Mouse (Mus musculus) MEL (cell line): ENCODE results near the gene Cmklr1. TPM values are rescaled to one million over a fixed set of nuclear protein-coding genes. Genes with fewer than 3 reads are reported as not detected.

Source experiments
- DNase-seq: peaks from one replicate; pipeline ENCODE4 v3.0.0; 2011; ENCODE audit warnings: low read depth, low spot score
- H3K27ac ChIP-seq: 2 replicates; pipeline ENCODE4 v1.5.1; 2012; ENCODE audit warnings: low read depth, mild to moderate bottlenecking, control low read depth, low read length, moderate library complexity; ENCODE audit not compliant: control insufficient read depth
- H3K27me3 ChIP-seq, 2 experiments: fragments of 150-350 bp in 1 of 2; sonication (generic) in 1 of 2; 2 replicates each; pipeline ENCODE4 v1.6.1; 2012; ENCODE audit warnings: low read length in 2 of 2, mild to moderate bottlenecking in 2 of 2, improper control_type of control experiment in 1 of 2, moderate library complexity in 1 of 2; ENCODE audit not compliant: insufficient read depth in 2 of 2, control insufficient read depth in 1 of 2
- H3K36me3 ChIP-seq, 2 experiments: 2 replicates each; pipeline ENCODE4 v1.6.1; 2012 to 2014; ENCODE audit warnings: low read length in 2 of 2, improper control_type of control experiment in 1 of 2, inconsistent platforms in 1 of 2, mild to moderate bottlenecking in 1 of 2; ENCODE audit not compliant: insufficient read depth in 2 of 2, control insufficient read depth in 1 of 2
- H3K4me1 ChIP-seq, 2 experiments: fragments of 150-350 bp in 1 of 2; sonication (generic) in 1 of 2; 2 replicates each; pipeline ENCODE4 v1.6.1; 2012; ENCODE audit warnings: low read length in 2 of 2, improper control_type of control experiment in 1 of 2, mild to moderate bottlenecking in 1 of 2; ENCODE audit not compliant: insufficient read depth in 2 of 2, control insufficient read depth in 1 of 2
- H3K4me3 ChIP-seq, 2 experiments: fragments of 150-350 bp in 1 of 2; sonication (generic) in 1 of 2; 2 replicates each; pipeline ENCODE4 v1.5.1; 2012; ENCODE audit warnings: low read depth in 2 of 2, low read length in 2 of 2, mild to moderate bottlenecking in 2 of 2, moderate library complexity in 2 of 2, control low read depth in 1 of 2, improper control_type of control experiment in 1 of 2; ENCODE audit not compliant: control insufficient read depth in 1 of 2, insufficient read depth in 1 of 2
- H3K79me2 ChIP-seq: 2 replicates; pipeline ENCODE4 v1.6.1; 2012; ENCODE audit warnings: mild to moderate bottlenecking, low read length, moderate library complexity; ENCODE audit not compliant: control insufficient read depth, poor library complexity, insufficient read depth
- H3K9ac ChIP-seq: 2 replicates; pipeline ENCODE4 v1.6.1; 2012; ENCODE audit warnings: low read depth, mild to moderate bottlenecking, control low read depth, low read length, moderate library complexity; ENCODE audit not compliant: control insufficient read depth, poor library complexity, severe bottlenecking
- H3K9me3 ChIP-seq: fragments of 150-350 bp; sonication (generic); replicated peaks from 2 replicates; pipeline ENCODE4 v1.6.1; 2012; ENCODE audit warnings: mild to moderate bottlenecking, low read length, improper control_type of control experiment, moderate library complexity; ENCODE audit not compliant: insufficient read depth
- BHLHE40 ChIP-seq: IDR thresholded peaks from 2 replicates; pipeline ENCODE4 v1.6.1; 2012; ENCODE audit warnings: low read depth, mild to moderate bottlenecking, inconsistent platforms, low read length, improper control_type of control experiment, borderline replicate concordance
- CHD2 ChIP-seq: IDR thresholded peaks from 2 replicates; pipeline ENCODE4 v1.6.1; 2011; ENCODE audit warnings: low read length, improper control_type of control experiment
- CTCF ChIP-seq, 3 experiments: IDR thresholded peaks in 2 of 3; conservative IDR thresholded peaks in 1 of 3; 2 replicates each; pipeline ENCODE4 v1.5.1; 2011 to 2012; ENCODE audit warnings: low read length in 3 of 3, low read depth in 2 of 3, mild to moderate bottlenecking in 2 of 3, improper control_type of control experiment in 1 of 3, inconsistent platforms in 1 of 3, mixed read lengths in 1 of 3, moderate library complexity in 1 of 3; ENCODE audit not compliant: control insufficient read depth in 1 of 3, insufficient read depth in 1 of 3, poor library complexity in 1 of 3, severe bottlenecking in 1 of 3
- ETS1 ChIP-seq: IDR thresholded peaks from 2 replicates; pipeline ENCODE4 v1.6.1; 2012; ENCODE audit warnings: low read depth, mild to moderate bottlenecking, inconsistent platforms, low read length, improper control_type of control experiment, moderate library complexity
- GABPA ChIP-seq: IDR thresholded peaks from 2 replicates; pipeline ENCODE4 v1.6.1; 2012; ENCODE audit warnings: low read depth, mild to moderate bottlenecking, inconsistent platforms, low read length, improper control_type of control experiment, moderate library complexity
- HCFC1 ChIP-seq: IDR thresholded peaks from 2 replicates; pipeline ENCODE4 v1.6.1; 2012; ENCODE audit warnings: low read depth, mild to moderate bottlenecking, inconsistent platforms, low read length, improper control_type of control experiment, moderate library complexity
- KAT2A ChIP-seq: conservative IDR thresholded peaks from 2 replicates; pipeline ENCODE4 v1.6.1; 2012; ENCODE audit warnings: low read depth, low read length, improper control_type of control experiment, inconsistent platforms
- MAX ChIP-seq: IDR thresholded peaks from 2 replicates; pipeline ENCODE4 v1.6.1; 2011; ENCODE audit warnings: low read length, improper control_type of control experiment
- MEF2A ChIP-seq: IDR thresholded peaks from 2 replicates; pipeline ENCODE4 v1.6.1; 2014; ENCODE audit warnings: low read depth, mild to moderate bottlenecking, inconsistent platforms, low read length, improper control_type of control experiment; ENCODE audit not compliant: poor library complexity, insufficient replicate concordance, severe bottlenecking; ENCODE audit errors: extremely low read depth
- MYC ChIP-seq: IDR thresholded peaks from 2 replicates; pipeline ENCODE4 v1.6.1; 2011; ENCODE audit warnings: low read depth, mild to moderate bottlenecking, low read length, improper control_type of control experiment, moderate library complexity
- NELFE ChIP-seq: IDR thresholded peaks from 2 replicates; pipeline ENCODE4 v1.6.1; 2011; ENCODE audit warnings: low read depth, low read length, improper control_type of control experiment
- POLR2AphosphoS2 ChIP-seq: IDR thresholded peaks from 2 replicates; pipeline ENCODE4 v1.6.1; 2011; ENCODE audit warnings: low read length, improper control_type of control experiment
- POLR2AphosphoS5 ChIP-seq: IDR thresholded peaks from 2 replicates; pipeline ENCODE4 v1.6.1; 2012; ENCODE audit warnings: low read depth, borderline replicate concordance, mild to moderate bottlenecking, inconsistent platforms, low read length, moderate library complexity, mixed read lengths
- RCOR1 ChIP-seq: IDR thresholded peaks from 2 replicates; pipeline ENCODE4 v1.6.1; 2012; ENCODE audit warnings: low read depth, mild to moderate bottlenecking, inconsistent platforms, low read length, improper control_type of control experiment
- TAL1 ChIP-seq: IDR thresholded peaks from 2 replicates; pipeline ENCODE4 v1.6.1; 2012; ENCODE audit warnings: mild to moderate bottlenecking, inconsistent platforms, low read length, moderate library complexity, mixed read lengths
- TCF12 ChIP-seq: IDR thresholded peaks from 2 replicates; pipeline ENCODE4 v1.6.1; 2014; ENCODE audit warnings: low read depth, mild to moderate bottlenecking, inconsistent platforms, low read length, improper control_type of control experiment, moderate library complexity
- UBTF ChIP-seq: IDR thresholded peaks from 2 replicates; pipeline ENCODE4 v1.6.1; 2012; ENCODE audit warnings: low read depth, mild to moderate bottlenecking, inconsistent platforms, low read length, improper control_type of control experiment, moderate library complexity, borderline replicate concordance; ENCODE audit not compliant: insufficient read depth
- USF2 ChIP-seq, 2 experiments: IDR thresholded peaks; 2 replicates each; pipeline ENCODE4 v1.6.1; 2011 to 2012; ENCODE audit warnings: improper control_type of control experiment in 2 of 2, low read length in 2 of 2, borderline replicate concordance in 1 of 2, inconsistent platforms in 1 of 2, low read depth in 1 of 2, mild to moderate bottlenecking in 1 of 2; ENCODE audit not compliant: insufficient read depth in 1 of 2
- ZC3H11A ChIP-seq: IDR thresholded peaks from 2 replicates; pipeline ENCODE4 v1.6.1; 2012; ENCODE audit warnings: low read depth, mild to moderate bottlenecking, inconsistent platforms, low read length, improper control_type of control experiment
- ZKSCAN1 ChIP-seq: IDR thresholded peaks from 2 replicates; pipeline ENCODE4 v1.6.1; 2012; ENCODE audit warnings: low read depth, mild to moderate bottlenecking, inconsistent platforms, low read length, improper control_type of control experiment, moderate library complexity
- ZMIZ1 ChIP-seq: IDR thresholded peaks from 2 replicates; pipeline ENCODE4 v1.6.1; 2012; ENCODE audit warnings: low read depth, mild to moderate bottlenecking, inconsistent platforms, low read length, improper control_type of control experiment, moderate library complexity
- polyA plus RNA-seq, 2 experiments: library from polyadenylated mRNA; stranded (reverse) in 1 of 2; unstranded in 1 of 2; fragments of >175 nt in 1 of 2; fragments of >200 nt in 1 of 2; gene quantifications; 2 replicates each; pipeline versions ENCODE4 v1.2.1 to v1.2.4; 2012; ENCODE audit warnings: low replicate concordance in 2 of 2, low read depth in 1 of 2; ENCODE audit not compliant: insufficient read length in 2 of 2, insufficient read depth in 1 of 2, missing spikeins in 1 of 2
- total RNA-seq: library from RNA; depleted of rRNA; stranded (reverse); fragments of 300-350 nt; gene quantifications from 2 replicates; pipeline ENCODE4 v1.2.3, GENCODE M21; 2012

The Cmklr1 gene
- total and polyA plus RNA-seq, 3 experiments, result not detected

- Histone ChIP-seq H3K9me3 (no peaks in the 10 kb centered on the region), H3K27ac (no peak overlapping the region), H3K27me3 (no peaks in the 10 kb centered on the region)
Measured at GRCm38 (mm10) chr5:113647141-113647540, 3.1 kb downstream of the Cmklr1 start.

GRCm38 (mm10) chr5:113644520-113644919 is 5.7 kb downstream of the Cmklr1 start:
- Histone ChIP-seq H3K9ac (no peak overlapping the region), H3K4me3 (no peak overlapping the region), H3K27me3 (no peaks in the 10 kb centered on the region), H3K79me2 (no peaks in the 10 kb centered on the region), H3K9me3 (no peaks in the 10 kb centered on the region), H3K36me3 (no peaks in the 10 kb centered on the region), H3K4me1 (no peaks in the 10 kb centered on the region), H3K27ac (no peak overlapping the region)
- TF ChIP-seq POLR2AphosphoS2, result no peak
- no peak for TF ChIP-seq BHLHE40
- no peak for TF ChIP-seq TCF12
- no peak for TF ChIP-seq HCFC1
- TF ChIP-seq UBTF, result no peak
- no peak for TF ChIP-seq MAX
- no peak for TF ChIP-seq ETS1
- no peak for TF ChIP-seq POLR2AphosphoS5
- TF ChIP-seq TAL1, result no peak
- no peak for TF ChIP-seq GABPA
- TF ChIP-seq USF2 (IDR thresholded peaks at IDR 0.05; ENCODE audit: borderline replicate concordance in 1 of 2, insufficient read depth in 1 of 2, low read depth in 1 of 2, low read length in 2 of 2), result no peak
- TF ChIP-seq ZC3H11A, result no peak
- TF ChIP-seq NELFE, result no peak
- TF ChIP-seq ZKSCAN1, result no peak
- no peak for TF ChIP-seq KAT2A
- TF ChIP-seq MEF2A, result no peak
- no peak for TF ChIP-seq CHD2
- no peak for TF ChIP-seq RCOR1
- no peak for DNase-seq

More at GRCm38 (mm10) chr5:113647141-113647540, 3.1 kb downstream of the Cmklr1 start:
- H3K79me2 ChIP-seq, result no peaks in the 10 kb centered on the region
- no peaks in the 10 kb centered on the region for H3K36me3 ChIP-seq
- no peak overlapping the region for H3K4me3 ChIP-seq
- H3K9ac ChIP-seq, result no peak overlapping the region
- H3K4me1 ChIP-seq, result no peaks in the 10 kb centered on the region
- DNase-seq, result no peak
- TF ChIP-seq ZMIZ1 (no peak), BHLHE40 (no peak), MYC (no peak), CTCF (IDR thresholded peaks at IDR 0.05 in 2 of 3, conservative IDR thresholded peaks at IDR 0.05 in 1 of 3; ENCODE audit: control insufficient read depth in 1 of 3, insufficient read depth in 1 of 3, low read depth in 2 of 3, low read length in 3 of 3, poor library complexity in 1 of 3, severe bottlenecking in 1 of 3) (no peak)
